Mouse (Mus musculus) embryonic fibroblast, embryonic 13.5 days (primary cell): ENCODE results near the gene Ndufa12. TPM values are rescaled to one million over a fixed set of nuclear protein-coding genes. Genes with fewer than 3 reads are reported as not detected.

Source experiments
- H3K27ac ChIP-seq: 2 replicates; pipeline ENCODE4 v1.5.1; 2012; ENCODE audit warnings: low read length, control low read depth, inconsistent platforms; ENCODE audit not compliant: insufficient read depth
- H3K4me1 ChIP-seq: 2 replicates; pipeline ENCODE4 v1.6.1; 2011; ENCODE audit warnings: low read length; ENCODE audit not compliant: control insufficient read depth, insufficient read depth
- H3K4me3 ChIP-seq: 2 replicates; pipeline ENCODE4 v1.5.1; 2011; ENCODE audit warnings: mild to moderate bottlenecking, control low read depth, low read length; ENCODE audit not compliant: insufficient read depth
- CTCF ChIP-seq: IDR thresholded peaks from 2 replicates; pipeline ENCODE4 v1.5.1; 2011; ENCODE audit warnings: mild to moderate bottlenecking, control low read depth, low read length, moderate library complexity, borderline replicate concordance; ENCODE audit not compliant: insufficient read depth
- POLR2A ChIP-seq: IDR thresholded peaks from 2 replicates; pipeline ENCODE4 v1.6.1; 2011; ENCODE audit warnings: low read depth, mild to moderate bottlenecking, control low read depth, low read length, moderate library complexity
- polyA plus RNA-seq: library from polyadenylated mRNA; stranded (reverse); fragments of >200 nt; gene quantifications from 2 replicates; pipeline ENCODE4 v1.2.4, GENCODE M21; 2011; ENCODE audit warnings: low read depth; ENCODE audit not compliant: missing spikeins, insufficient read length

Ndufa12 gene
- polyA plus RNA-seq, 1 experiment: 170 TPM

- Histone ChIP-seq H3K27ac (no peak overlapping the region), H3K4me3 (no peak overlapping the region), H3K4me1 (no peaks in the 10 kb centered on the region)
- TF ChIP-seq CTCF (no peak), POLR2A (no peak)
Observed at GRCm38 (mm10) chr10:94255744-94256143, 57.2 kb downstream of the Ndufa12 start.

DNA sequence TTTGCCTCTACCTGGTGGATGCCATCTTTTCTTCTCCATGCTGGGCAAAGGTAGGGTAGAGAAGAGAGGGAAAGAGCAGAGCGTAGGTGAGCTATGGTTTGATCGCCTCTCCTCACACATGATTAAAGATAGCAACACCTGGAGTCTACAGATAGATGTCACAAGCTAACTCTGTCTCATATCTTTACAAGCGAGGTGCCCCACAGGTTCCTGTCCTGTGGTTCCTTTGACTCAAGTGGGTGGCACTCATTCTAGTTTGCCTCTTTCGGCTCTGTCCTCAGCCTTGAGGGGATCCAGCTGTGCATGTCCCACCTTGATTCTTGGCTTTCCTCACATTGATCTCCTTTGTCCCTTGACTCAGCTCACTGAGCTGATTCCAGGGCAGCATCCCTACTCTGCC, 58.0 kb downstream of the Ndufa12 start:
- H3K4me1 ChIP-seq: no peaks in the 10 kb centered on the region
- no peak overlapping the region for H3K27ac ChIP-seq
- TF ChIP-seq CTCF (no peak), POLR2A (no peak)
- no peak overlapping the region for H3K4me3 ChIP-seq

DNA sequence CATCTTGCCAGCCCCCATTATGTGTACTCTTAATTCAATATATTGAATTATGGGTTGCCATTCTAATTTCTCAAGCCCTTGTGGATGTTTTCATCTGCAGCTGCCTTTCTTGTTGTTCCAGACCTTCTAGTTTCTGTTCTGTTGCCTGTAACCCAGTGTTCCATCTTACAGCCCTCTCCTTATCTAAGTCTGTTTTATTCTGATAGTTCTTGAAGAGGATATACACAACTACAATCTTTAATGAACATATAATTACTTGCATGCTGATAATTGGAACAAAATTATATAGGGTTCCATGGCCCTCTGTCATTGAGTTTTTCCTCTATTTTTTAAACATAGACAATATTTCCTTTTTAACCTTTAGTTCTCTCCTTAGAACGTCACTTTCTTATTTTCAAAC, 62.0 kb downstream of the Ndufa12 start:
- H3K27ac ChIP-seq: no peak overlapping the region
- TF ChIP-seq POLR2A (no peak), CTCF (no peak)
- no peaks in the 10 kb centered on the region for H3K4me1 ChIP-seq
- no peak overlapping the region for H3K4me3 ChIP-seq

- Histone ChIP-seq H3K27ac (no peak overlapping the region), H3K4me3 (no peak overlapping the region), H3K4me1 (no peaks in the 10 kb centered on the region)
- TF ChIP-seq CTCF (no peak), POLR2A (no peak)
Observed at GRCm38 (mm10) chr10:94262646-94263045, 64.1 kb downstream of the Ndufa12 start.

GRCm38 (mm10) chr10:94263211-94263610, 64.7 kb downstream of the Ndufa12 start:
- Histone ChIP-seq H3K4me1 (no peaks in the 10 kb centered on the region), H3K27ac (no peak overlapping the region), H3K4me3 (no peak overlapping the region)
- TF ChIP-seq POLR2A (no peak), CTCF (no peak)

GRCm38 (mm10) chr10:94265656-94266542, 67.4 kb downstream of the Ndufa12 start:
- no peak overlapping the region for H3K27ac ChIP-seq
- H3K4me3 ChIP-seq: no peak overlapping the region
- no peak for TF ChIP-seq POLR2A
- TF ChIP-seq CTCF: no peak
- H3K4me1 ChIP-seq: no peaks in the 10 kb centered on the region

Other genes with a start within 250 kb of the Ndufa12 start
- 27.5 and 32.2 TPM in 2 replicates for gene Vezt, start 162.9 kb upstream of the Ndufa12 start, polyA plus RNA-seq
- gene Fgd6, start 162.7 kb upstream of the Ndufa12 start, polyA plus RNA-seq: 4.8 and 6.0 TPM in 2 replicates
- gene Nr2c1, start 50.7 kb upstream of the Ndufa12 start, polyA plus RNA-seq: 14.7 and 15.2 TPM in 2 replicates
- gene Gm4792, start 100.0 kb downstream of the Ndufa12 start, polyA plus RNA-seq: not detected in 2 replicates
- gene Tmcc3, start 113.2 kb downstream of the Ndufa12 start, polyA plus RNA-seq: 10.2 and 13.7 TPM in 2 replicates